Mouse (Mus musculus): ENCODE measurements around the gene Eps8l3.

The Eps8l3 gene

DNA sequence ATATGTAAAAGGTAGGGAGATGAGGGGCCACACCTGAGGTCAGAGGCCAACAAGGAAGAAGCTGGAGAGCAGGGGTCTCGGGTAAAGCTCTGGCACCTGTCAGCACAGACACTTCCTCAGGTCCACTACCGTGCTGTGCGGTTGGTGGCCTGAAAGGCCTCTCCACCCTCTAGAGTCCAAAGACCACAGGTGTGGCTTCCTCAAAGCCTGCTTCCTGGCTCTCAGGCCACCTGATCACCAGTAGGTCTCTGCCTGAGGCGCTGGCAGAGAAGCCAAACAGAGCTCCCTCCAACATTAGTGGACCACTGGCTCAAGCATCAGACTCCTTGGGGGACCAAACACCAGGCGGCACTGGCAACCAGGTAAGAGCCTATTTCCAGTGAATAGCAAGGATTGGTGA lies at the start of gene Eps8l3:
Gene Eps8l3, plus strand, starts transcription at position 225 of the 400 bp plus-strand sequence.
- no peak for DNase-seq (ENCODE audit: low read depth, low spot score)

- DNase-seq (ENCODE audit: low read depth, low spot score) = no peak
These were observed 49.1 kb upstream of the Eps8l3 start for GRCm38 (mm10) chr3:107827873-107828405.

DNA sequence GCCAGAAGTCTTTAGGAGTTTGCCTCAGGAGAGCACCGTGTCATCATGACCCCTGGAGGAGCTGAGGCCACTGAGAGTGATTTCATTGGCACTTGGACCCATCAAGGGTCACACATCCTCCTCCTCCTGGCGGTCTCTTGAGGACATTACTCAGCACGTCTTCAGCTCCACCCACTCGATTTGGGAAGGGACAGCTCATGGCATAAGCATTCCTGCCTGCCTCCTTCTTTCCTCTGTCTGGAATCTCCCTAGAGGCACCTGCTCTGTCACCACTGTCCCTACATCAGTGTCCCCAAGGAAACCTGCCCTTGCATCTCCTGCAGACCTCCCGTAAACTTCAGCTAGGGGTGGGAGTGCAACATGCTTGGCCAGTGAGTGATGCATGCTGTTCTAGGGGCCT lies 48.5 kb upstream of the Eps8l3 start:
- no peak for DNase-seq (ENCODE audit: low read depth, low spot score)

DNA sequence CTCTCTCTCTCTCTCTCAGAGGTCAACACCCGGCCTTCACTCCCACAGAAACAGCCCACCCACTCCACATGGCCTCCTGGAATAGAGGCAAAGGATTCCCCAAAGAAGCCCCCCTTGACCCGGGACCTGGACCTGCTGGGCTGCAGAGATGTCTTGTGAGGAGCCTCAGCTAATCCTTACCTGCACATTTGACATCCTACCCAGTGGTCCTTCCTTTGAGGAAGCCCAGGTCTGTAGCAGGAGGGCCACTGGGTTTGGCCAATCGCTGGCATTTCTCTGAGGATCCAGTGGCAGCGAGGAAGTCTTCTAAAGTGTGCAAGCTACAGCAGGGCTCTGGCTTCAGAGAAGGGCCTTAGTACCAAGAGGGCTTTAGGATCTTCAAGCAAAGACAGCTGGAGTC lies 48.0 kb upstream of the Eps8l3 start:
- no peak for DNase-seq (ENCODE audit: low read depth, low spot score)

- DNase-seq (ENCODE audit: low read depth, low spot score) = no peak
These were observed 47.4 kb upstream of the Eps8l3 start for GRCm38 (mm10) chr3:107829625-107830024.

DNA sequence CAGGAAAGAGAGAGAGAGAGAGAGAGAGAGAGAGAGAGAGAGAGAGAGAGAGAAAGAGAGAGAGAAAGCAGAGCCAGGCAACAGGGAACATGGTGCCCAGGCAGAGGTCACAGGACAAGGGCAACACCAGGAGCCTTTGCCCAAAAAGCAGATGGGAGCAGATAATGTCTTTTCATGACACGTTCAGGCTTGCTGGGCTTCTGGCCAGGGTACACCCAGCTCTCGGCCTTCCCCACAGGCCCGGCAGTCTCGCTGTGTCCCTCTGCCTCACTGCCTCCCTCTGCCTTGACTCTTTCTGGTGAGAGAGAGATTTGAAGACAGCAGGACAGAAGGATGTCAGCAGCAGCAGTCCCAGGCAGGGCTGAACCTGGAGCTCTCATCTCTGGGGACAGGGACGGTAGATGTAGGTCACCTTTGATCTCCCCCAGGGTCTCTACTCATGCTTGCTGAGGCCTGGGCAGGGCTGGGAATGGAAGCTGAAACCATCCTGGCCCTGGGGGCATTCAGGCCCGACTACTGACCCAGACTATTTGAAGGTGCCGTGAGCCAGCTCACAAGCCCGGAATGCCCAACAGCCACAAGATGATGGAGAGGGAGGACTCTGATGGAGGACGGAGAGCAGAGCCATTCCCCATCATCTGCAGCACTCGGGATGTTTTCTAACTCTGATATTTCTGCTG lies 45.0 kb upstream of the Eps8l3 start:
- DNase-seq (ENCODE audit: low read depth, low spot score) = no peak

GRCm38 (mm10) chr3:107832645-107833044 lies 44.4 kb upstream of the Eps8l3 start:
- DNase-seq (ENCODE audit: low read depth, low spot score) = no peak

DNA sequence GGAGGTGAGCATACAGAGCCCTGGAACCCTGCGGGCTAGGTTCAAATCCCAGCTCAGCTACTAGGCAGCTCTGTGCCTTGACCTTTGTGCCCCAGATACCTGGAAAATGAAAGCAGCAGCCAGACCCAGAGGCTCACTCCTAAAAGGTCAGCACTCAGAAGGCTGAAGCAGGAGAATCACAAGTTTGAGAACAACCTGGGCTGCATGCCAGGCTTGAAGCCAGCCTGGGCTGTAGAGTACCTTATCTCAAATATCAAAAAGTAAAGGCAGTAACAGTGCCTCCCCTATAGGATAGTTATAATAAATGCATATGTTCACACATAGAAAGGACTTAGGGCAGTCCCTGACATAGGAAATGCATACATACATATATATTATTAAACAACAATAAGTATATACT lies 43.7 kb upstream of the Eps8l3 start:
- DNase-seq (ENCODE audit: low read depth, low spot score) = no peak

DNA sequence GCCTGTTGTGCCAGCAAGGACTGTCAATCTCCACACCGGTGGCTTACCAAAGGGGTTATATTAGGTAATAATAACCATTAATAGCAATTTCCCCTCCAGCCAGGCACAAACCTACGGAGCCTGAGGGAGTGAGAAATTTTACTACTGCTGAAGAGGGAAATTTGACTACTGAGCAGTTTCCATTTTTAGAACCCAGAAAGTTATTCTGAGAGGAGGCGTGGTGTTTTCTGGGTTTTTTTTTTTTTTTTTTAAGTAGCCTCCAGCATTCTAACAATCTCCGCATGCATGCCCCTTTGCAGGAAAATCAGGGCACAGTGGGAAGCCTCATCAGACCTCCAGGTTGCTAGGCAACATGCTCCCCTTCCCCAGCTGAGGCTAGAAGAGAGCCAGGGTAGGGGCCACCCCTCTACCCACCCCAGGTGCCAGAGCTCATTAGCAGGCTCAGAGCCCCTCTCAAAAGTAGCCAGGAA lies 43.1 kb upstream of the Eps8l3 start:
- no peak for DNase-seq (ENCODE audit: low read depth, low spot score)

GRCm38 (mm10) chr3:107835301-107835700 lies 41.7 kb upstream of the Eps8l3 start:
- no peak for DNase-seq (ENCODE audit: low read depth, low spot score)

- no peak for DNase-seq (ENCODE audit: low read depth, low spot score)
These were observed 37.2 kb upstream of the Eps8l3 start for GRCm38 (mm10) chr3:107839855-107840254.

- DNase-seq (ENCODE audit: low read depth, low spot score) = no peak
These were observed 36.2 kb upstream of the Eps8l3 start for GRCm38 (mm10) chr3:107840855-107841254.

- DNase-seq (ENCODE audit: low read depth, low spot score) = no peak
These were observed 35.7 kb upstream of the Eps8l3 start for GRCm38 (mm10) chr3:107841370-107841769.

DNA sequence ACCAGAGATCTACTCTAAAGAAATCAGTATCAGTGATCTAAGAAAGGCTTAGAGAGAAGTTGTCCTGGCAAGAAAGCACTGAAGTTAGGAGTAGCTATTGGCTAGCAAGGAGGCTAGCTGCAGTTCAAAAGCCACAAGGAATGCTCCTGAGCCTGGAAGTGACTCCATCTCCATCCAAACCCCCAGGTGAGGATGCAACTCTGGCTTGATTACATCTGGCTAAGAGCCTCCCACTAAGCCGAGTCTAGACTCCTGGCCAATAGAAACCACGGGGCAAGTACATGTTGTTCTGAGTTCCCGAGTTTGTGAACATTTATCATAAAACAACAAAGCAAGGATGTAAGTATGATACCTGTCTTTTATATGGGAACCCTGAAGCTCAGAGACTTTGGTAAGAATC lies 33.6 kb upstream of the Eps8l3 start:
- no peak for DNase-seq (ENCODE audit: low read depth, low spot score)

DNA sequence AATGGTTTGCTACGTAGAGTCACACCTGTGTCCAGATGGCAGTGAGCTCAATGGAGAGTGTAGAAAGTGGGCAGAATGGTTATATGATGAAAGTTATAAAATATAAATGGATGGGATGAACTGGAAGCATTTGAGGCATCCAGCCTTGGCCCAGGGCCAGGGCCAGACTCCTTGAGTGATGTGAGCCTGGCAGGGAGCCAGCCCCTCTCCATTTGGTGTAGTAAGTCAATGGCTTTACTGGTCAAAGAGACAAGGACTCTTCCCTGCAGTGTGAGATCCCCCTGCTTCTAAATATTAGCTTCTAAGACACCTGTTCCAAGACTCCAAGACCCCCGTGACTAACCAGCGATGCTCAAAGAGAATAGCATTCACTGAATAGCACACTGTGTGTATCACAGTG lies 33.0 kb upstream of the Eps8l3 start:
- no peak for DNase-seq (ENCODE audit: low read depth, low spot score)

DNA sequence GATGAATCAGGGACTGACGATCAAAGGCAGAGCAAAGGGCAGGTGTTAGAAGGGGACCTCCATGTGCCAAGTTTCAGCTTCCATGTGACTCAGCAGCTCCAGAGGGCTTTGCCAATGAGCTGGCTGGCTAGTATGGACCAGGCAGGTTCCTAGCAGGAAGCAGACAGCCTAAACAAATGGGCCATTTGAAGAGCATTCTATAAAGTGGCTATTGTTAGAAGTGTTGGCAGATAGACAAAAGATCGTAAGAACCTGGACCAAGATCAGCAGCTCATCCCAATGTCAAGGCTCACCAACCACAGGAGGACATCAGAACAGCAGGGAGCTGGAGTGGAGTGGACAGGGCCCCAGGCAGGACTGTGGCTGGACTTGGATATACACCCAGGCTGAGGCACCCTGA lies 32.5 kb upstream of the Eps8l3 start:
- no peak for DNase-seq (ENCODE audit: low read depth, low spot score)

- no peak for DNase-seq (ENCODE audit: low read depth, low spot score)
These were observed 30.9 kb upstream of the Eps8l3 start for GRCm38 (mm10) chr3:107846175-107846574.

DNA sequence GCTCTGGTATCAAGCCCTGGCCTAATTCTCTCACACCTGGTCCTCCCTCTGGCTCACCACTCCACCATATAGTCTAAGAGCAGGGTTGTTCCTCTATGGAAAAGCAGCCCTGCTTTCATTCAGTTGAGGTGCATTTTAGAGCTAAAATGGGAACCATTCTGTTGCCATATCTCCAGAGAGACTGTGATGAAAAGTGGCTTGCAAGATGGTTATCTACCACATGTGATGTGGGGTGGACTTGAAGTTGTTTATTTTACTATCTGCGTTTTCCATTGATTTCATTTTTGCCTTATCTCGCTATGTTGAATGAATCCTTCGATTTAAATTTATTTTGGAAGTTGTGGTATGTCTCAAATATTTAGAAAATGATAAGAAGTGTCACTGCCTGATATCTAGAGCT lies 30.2 kb upstream of the Eps8l3 start:
- no peak for DNase-seq (ENCODE audit: low read depth, low spot score)

- DNase-seq (ENCODE audit: low read depth, low spot score) = no peak
These were observed 28.9 kb upstream of the Eps8l3 start for GRCm38 (mm10) chr3:107848126-107848525.

GRCm38 (mm10) chr3:107849000-107849692 lies 27.9 kb upstream of the Eps8l3 start:
- no peak for DNase-seq (ENCODE audit: low read depth, low spot score)

GRCm38 (mm10) chr3:107849693-107850031 lies 27.4 kb upstream of the Eps8l3 start:
- no peak for DNase-seq (ENCODE audit: low read depth, low spot score)

- DNase-seq (ENCODE audit: low read depth, low spot score) = no peak
These were observed 26.5 kb upstream of the Eps8l3 start for GRCm38 (mm10) chr3:107850418-107851031.

- no peak for DNase-seq (ENCODE audit: low read depth, low spot score)
These were observed 24.2 kb upstream of the Eps8l3 start for GRCm38 (mm10) chr3:107852786-107853185.
